Mouse (Mus musculus): ENCODE measurements at regions not wholly inside any gene's neighbourhood (a gene's known extent, or its start where the extent isn't known, plus 50 kb on each side); places are given as distances from the start of the nearest gene placed in this dataset. TPM values are rescaled to one million over a fixed set of nuclear protein-coding genes. Genes with fewer than 3 reads are reported as not detected.

Small RNA genes in the stretch of these regions (microRNA-seq; reads per million reads assigned to microRNA genes)
- not detected for gene Gm26190
